Mouse (Mus musculus) ES-CJ7 (cell line): Measurements from ENCODE around the gene Ccdc97.

Experiments
- DNase-seq: peaks from one replicate; pipeline ENCODE4 v3.0.0; 2011; ENCODE audit warnings: low read depth, low spot score

Ccdc97 gene

DNA sequence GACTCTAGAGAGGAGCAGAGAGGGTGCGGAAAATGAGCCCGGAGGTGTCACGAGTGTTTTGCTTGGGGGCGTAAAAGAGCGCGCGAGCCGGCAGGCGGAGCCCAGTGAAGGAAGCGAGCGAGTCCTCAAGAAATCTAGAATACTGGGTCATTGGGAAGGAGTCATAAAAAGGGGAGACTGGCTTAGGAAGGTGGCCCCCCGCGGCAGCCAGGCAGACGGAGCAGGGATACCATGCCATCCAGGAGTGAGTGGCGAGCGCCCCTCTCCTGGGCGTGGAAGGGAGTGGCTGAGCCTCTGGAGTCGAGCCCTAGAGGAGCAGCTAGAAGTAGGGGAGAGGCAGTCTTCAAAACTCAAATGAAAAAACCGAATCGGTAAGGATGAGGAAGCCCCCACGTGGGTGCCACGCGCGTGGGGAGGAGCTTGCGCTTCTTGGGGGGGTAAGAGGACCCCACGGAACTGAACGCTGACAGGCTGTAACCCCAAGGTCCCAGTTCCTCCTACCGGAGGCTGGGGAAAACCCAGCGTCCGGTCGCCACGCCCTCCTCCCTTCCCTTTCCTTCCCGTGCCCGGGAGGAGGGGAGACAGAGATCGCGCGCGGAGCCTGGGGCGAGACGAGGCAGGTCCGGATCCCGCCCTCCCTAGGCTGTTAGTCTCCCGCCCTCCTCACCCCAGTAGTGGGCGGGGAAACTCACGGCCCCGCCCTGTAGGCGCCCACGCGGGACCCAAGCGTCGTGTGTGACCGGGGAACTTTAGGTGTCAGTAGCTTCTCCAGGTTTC is 29.9 kb downstream of the Ccdc97 start:
- peak; percentile 89 for DNase-seq

GRCm38 (mm10) chr7:25687811-25688401 is 31.0 kb downstream of the Ccdc97 start:
- DNase-seq: no peak

DNA sequence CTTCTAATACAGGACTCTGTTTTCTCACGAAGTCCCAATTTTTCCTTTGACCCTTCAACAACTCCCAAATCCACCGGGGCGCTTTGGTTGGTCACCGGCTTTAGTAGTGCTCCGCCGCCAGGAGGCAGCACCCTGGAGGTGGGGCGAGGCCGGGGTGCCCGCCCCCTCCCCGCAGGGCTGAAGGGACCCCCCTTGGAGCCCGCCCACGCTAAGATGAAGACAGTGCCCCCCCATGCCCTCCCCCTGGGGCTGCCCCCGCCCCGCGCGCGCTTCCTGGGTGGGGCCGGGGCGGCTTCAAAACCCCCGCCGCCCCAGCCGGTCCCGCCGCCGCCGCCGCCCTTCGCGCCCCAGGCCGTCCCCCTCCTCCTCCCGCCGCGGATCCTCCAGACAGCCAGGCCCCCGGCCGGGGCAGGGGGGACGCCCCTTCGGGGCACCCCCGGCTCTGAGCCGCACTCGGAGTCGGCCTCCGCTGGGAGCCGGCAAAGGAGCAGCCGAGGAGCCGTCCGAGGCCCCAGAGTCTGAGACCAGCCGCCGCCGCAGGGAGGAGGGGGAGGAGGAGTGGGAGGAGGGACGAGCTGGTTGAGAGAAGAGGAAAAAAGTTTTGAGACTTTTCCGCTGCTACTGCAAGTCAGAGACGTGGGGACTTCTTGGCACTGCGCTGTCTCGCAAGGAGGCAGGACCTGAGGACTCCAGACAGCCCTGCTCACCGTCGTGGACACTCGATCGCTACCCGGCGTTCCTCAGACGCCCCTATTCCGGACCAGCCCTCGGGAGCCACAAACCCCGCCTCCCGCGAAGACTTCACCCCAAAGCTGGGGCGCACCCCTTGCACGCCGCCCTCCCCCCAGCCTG is 32.0 kb downstream of the Ccdc97 start, which contains the start of gene Tgfb1:
Gene Tgfb1 (plus strand): TSS at position 323 of the 852 bp plus-strand sequence.
- peak; percentile 68 for DNase-seq

GRCm38 (mm10) chr7:25685926-25686470 is 32.9 kb downstream of the Ccdc97 start:
- no peak for DNase-seq

- no peak for DNase-seq
Observed at GRCm38 (mm10) chr7:25684659-25685058, 34.2 kb downstream of the Ccdc97 start.

- DNase-seq: no peak
Observed at GRCm38 (mm10) chr7:25683474-25684180, 35.3 kb downstream of the Ccdc97 start.

GRCm38 (mm10) chr7:25681341-25682231 is 37.3 kb downstream of the Ccdc97 start:
- no peak for DNase-seq

GRCm38 (mm10) chr7:25680514-25681258 is 38.2 kb downstream of the Ccdc97 start, which contains the start of gene B9d2:
Gene B9d2 (plus strand): TSS chr7:25680780.
- peak; percentile 97 for DNase-seq

- peak; percentile 55 for DNase-seq
Observed at GRCm38 (mm10) chr7:25679971-25680370, 38.9 kb downstream of the Ccdc97 start.

DNA sequence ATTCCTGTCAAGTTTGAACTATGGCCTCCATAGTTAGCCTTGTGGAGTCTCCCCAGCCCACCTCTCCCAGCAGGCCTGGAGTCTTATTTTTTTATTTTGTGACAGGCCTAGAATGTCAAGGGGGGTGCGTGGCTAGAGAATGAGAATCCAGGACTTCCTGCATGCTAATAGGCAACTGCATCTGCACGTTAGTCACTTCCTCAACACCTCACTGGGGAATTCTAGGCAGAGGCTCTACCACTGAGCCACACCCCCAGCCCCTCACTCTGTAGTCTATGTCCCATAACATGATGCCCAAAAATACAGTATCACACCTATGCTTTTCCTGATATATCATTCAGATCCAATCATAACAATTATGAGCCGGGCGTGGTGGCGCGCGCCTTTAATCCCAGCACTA is 41.9 kb downstream of the Ccdc97 start:
- no peak for DNase-seq

DNA sequence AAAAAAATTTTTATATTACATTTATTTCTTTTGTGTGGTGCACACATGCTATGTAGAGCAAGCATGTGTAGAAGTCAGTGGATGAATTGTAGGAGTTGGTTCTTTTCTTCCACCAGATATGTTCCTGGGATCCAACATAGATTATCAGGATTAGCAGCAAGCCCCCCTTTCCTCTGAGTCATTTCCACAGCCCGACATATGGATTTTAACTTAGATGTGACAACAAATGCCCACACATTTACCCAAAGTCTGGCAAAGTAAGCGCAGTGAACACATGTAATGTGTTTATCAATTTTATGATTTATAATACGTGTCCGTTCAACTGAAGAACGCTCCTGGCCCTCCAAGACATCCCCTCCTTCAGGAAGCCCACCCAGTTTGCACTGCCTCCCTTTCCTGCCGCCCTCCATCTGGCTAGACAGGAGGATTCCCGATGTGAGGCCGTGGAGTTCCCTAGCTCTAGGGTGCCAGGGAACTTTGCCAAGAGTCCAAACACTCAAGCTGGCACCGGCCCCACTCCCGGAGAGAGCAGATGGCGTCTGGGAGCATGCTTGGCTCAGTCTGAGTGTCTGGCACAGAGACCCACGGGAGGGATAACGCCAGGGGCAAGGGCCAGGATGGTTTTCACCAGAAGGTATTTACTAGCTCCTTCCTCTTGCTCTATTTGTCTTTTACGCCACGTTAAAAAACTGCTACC is 42.7 kb downstream of the Ccdc97 start:
- no peak for DNase-seq

DNA sequence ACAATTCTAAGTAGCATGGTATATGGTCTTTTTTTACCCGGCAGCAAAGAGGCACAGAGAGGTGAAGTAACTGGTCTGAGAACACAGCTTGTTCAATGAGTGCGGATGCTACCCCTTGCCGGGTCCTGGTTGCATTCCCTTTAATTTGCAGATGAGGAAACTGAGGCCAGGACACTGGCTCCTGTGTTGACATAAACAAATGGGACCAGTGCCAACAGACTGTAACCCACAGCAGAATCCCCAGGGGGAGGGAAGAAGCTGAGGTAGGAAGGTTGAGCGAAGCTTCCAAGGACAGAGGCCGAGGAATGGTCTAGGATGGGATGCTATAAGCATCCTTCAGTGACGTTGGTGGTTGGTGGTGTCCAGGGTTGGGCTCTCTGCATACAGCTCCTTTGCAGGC is 43.5 kb downstream of the Ccdc97 start:
- no peak for DNase-seq

- DNase-seq: no peak
Observed at GRCm38 (mm10) chr7:25674719-25675300, 44.1 kb downstream of the Ccdc97 start, which contains the start of gene Tmem91. Gene Tmem91 (minus strand): TSS chr7:25675166.

DNA sequence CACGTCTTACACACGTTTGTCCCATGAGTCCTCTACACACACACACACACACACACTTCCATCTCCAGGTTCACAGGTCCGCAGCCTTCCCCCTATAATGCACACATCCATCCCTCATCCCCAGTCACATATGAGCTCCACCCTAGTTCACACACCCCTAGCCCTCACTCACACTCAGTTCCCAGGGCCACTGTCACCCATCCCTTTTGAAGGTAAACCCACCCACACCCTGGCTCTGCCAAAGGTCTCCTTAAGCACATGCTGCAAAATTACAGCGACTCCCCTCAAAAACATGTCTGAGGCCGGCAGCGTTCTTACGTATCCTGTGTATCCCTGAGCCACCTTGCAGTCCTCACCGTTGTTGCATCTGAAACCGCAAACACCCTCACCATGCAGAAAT is 44.6 kb downstream of the Ccdc97 start:
- DNase-seq: no peak

DNA sequence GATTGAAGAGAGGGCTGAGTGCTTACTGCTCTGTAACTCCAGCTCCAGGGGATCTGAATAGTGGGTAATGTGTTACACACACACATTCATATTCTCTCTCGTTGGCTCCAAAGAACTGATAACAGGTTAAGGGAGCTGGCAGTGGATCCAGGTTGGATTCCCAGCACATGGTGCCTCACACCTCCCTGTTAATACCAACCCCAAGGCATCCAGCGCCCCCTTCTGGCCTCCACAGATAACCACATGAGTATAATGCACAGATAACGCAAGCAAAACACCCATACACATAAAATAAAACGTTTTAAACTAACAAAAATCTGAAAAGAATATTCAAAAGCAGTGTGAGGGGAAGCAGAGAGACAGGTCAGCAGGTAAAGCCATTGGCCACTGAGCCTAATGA is 46.4 kb downstream of the Ccdc97 start:
- DNase-seq: peak; percentile 70

GRCm38 (mm10) chr7:25671686-25672085 is 47.2 kb downstream of the Ccdc97 start:
- DNase-seq: no peak

GRCm38 (mm10) chr7:25670096-25670495 is 48.8 kb downstream of the Ccdc97 start:
- DNase-seq: peak; percentile 55

DNA sequence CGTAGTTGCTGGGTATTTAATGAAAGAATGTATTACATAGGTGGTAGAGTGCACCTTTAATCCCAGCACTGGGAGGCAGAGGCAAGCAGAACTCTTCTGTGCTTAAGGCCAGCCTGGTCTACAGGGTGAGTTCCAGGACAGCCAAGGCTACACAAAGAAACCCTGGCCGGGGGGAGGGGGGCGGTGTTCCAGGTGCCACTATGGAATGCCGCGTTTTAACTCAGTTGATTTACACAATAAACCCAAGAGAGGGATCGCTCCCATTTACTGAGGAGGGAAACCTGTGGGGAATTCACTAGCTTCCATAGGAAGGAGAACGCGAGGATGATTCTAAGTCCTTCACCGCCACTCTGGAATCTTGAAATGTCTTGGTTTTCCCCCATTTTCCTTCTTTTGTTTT is 49.3 kb downstream of the Ccdc97 start:
- peak; percentile 90 for DNase-seq
